Mouse (Mus musculus) small intestine, adult 2 months (tissue): Measurements from ENCODE around the gene Mfsd2b.

Experiments used
- CTCF ChIP-seq: fragments of 200-500 bp; IDR thresholded peaks from 2 replicates; pipeline ENCODE4 v1.5.1; 2012; ENCODE audit warnings: low read depth, mild to moderate bottlenecking, control low read depth, inconsistent platforms, low read length, moderate library complexity, mixed read lengths; ENCODE audit not compliant: insufficient replicate concordance, insufficient read length; ENCODE audit errors: extremely low read depth
- POLR2A ChIP-seq: fragments of 200-500 bp; IDR thresholded peaks from 2 replicates; pipeline ENCODE4 v1.6.1; 2012; ENCODE audit warnings: low read depth, mild to moderate bottlenecking, control low read depth, inconsistent platforms, low read length, moderate library complexity

GRCm38 (mm10) chr12:4836959-4837358, 37.2 kb downstream of the Mfsd2b start:
- TF ChIP-seq POLR2A (no peak), CTCF (no peak)
